Mouse (Mus musculus): ENCODE results near the gene Phb2. TPM values are rescaled to one million over a fixed set of nuclear protein-coding genes. Genes with fewer than 3 reads are reported as not detected.

The Phb2 gene
- polyA plus RNA-seq, 2 experiments from 2014 or later, result 72.2 to 87.3 TPM

DNA sequence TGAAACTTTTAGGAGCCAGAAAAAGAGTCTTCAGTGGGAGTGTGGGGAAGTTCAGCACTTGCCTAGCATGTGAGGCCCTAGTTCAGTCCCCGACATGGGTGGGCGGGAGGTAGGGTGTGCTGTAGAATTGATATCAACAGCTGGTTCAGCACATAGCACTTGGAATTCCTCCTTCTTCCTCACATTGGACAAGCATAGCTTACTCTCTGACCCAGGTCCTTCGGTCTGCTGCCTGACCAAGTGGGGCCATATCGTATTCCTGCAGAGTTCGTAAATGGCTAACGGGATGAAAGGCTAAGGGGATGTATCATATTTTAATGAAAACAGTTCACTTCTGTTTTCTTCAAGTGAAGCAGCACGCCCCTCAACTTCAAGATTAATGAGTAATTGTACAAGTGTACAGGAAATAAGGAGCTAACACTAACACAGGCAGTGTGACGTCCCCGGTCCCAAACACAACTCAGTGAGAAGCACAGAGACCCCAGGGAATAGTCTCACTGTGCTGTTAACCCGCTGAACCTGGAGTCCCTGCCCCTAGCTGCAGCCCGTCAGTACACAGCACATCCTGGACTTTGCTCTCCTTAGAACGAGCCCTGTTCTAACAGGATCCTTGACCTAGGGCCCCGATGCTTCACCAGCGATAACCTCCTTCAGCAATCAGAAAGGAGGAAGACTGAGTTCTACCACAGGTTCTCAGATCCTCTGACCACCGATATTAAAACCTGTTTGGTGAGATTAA is 18.7 kb upstream of the Phb2 start:
- no peak for ATAC-seq

DNA sequence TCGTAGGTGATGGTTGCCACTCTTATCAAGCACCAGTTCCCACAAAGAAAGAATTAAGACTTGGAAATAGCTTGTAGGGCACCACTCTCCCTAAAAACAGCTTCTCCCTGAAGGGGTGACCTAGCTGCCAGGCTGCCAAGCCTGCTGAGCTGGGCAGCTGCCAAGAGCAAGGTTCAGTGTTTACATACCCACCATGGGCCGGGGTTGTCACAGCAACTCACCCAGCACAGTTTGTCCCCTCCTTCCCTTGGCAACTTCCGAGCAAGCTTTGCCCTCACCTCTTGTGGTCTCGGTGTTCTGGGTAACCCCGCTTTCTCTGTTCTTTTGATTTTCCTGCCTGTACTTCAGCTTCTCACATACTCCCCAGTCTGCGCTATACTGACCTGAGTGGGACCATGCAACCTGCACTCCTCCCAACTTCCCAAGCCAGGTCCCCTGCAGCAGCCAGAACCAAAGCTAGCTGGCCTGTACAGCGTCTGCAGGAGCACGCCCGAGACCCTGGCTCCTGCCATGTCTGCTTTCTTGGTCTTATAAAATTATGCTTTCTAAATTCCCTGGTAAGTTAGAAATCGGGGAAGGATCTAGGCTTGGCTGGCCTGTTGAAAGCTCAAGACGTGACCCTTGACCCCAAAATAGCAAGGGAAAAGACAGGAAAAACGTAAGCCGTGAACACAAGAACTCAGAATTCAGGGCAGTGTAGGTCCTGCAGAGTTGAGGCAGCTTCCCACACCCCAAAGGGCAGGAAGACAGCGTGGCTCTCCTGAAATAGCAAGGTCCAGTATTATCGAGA is 17.8 kb upstream of the Phb2 start:
- ATAC-seq, result peak; percentile 66

DNA sequence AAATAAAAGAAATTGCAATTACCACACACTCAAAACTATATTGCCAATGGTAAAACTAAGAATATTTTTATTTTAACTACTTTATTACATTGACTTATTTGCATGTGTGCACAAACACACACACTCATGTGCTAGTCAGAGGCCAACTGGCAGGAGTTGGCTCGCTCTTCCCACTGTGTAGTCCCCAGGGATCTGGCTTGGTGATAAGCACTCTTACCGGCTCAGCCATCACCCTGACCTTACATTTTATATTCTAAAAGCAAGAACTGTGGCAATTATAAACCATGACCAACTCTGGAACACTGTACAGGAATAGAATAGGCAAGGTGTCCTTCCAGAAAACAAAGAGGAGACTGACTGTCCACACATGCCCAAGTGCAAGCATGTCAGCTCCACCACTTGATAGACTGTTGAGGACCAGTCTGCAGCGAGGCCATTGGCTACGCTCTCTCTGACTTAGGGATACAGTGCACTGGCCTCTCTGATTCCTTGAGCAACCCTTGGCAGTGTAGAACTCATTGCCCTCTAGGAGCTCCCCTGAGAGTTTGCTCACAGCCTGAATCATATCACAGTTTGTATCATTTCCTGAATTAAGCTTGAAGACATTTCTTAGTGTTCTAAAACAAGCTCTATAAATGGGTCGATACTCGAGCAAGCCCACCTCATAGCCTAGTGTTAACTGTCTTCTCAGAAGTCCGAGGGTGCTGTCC is 15.5 kb upstream of the Phb2 start:
- no peak for ATAC-seq

DNA sequence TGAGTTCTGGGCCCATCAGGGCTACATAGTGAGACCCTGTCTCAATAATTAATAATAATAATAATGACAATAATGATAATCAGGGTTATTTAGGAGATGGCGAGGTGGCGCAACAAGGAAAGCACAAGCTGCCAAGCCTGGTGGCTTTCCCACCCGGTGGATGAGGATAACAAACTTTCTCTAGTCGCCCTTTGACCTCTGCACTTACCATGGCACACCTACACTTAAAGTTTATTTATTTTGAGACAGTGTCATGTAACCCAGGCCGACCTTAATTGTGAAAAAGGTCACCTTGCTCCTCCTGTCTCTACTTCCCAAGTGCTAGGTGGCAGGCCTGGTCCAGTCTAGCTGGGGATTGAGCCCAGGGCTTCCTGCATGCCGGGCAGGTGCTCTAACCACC is 13.4 kb upstream of the Phb2 start:
- no peak for ATAC-seq

DNA sequence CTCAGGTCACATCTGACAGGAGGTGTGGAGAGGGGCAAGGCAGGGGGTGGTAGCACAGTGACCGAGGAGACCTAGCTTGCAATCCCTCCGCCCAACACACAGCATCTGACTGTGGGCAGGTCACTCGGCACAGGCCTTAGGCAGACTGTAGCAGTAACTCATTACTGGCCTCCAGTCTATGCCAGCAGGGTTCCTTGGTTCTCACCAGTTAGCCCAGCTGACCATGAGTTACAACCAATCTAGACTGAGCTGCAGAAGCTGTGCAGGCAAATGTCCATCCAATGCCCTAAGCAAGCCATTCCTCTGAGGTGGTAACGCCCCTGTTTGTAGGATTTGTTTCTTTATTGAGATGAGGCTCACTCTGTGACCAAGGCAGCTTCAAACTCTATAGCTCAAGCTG is 12.8 kb upstream of the Phb2 start:
- no peak for ATAC-seq

DNA sequence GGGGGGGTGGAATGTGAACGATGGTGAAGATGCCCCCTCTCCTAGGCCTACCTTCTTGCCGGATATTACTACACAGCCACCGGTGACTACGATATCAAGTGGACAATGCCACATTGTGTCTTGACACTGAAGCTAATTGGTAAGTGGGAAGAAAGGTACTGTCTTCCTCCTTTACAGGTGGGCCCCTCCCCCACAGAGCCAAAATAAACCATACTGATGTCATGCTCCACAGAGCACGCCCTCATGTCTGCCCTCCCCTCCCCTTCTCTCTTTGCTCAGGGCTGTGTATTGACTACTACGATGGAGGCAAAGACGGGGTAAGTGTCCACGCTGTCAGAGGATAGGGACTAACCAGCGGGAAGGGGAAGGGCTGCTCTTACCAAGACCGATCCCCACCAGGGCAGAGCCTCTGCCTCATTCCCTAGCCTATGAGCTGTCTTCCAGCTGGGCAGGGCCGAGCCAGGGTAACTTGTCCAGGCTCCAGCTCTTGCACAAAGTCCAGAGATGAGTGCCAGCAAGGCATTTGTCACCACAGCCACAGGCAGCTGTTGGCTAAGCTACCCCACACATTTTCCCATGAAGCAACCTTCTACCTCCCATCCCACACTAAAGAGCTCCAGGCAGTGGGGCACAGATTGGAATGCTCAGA is 12.1 kb upstream of the Phb2 start:
- no peak for ATAC-seq

DNA sequence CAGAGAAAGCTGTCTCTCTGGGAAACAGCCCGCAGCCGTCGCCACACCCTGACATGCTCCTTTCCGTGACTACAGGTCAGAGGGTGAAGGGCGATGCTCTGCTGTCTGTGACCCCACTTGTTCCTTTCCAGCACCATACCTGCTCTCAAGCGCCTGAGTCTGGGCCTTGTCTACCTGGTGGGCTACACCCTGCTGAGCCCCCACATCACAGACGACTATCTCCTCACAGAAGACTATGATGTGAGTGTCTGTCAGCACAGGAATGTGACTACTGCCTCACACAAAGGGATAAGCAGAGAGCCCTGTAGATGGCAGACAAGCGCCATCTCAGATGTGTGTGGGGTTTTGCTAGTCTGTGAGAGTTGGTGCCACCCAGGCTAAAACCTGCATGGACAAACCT is 10.8 kb upstream of the Phb2 start:
- no peak for ATAC-seq

DNA sequence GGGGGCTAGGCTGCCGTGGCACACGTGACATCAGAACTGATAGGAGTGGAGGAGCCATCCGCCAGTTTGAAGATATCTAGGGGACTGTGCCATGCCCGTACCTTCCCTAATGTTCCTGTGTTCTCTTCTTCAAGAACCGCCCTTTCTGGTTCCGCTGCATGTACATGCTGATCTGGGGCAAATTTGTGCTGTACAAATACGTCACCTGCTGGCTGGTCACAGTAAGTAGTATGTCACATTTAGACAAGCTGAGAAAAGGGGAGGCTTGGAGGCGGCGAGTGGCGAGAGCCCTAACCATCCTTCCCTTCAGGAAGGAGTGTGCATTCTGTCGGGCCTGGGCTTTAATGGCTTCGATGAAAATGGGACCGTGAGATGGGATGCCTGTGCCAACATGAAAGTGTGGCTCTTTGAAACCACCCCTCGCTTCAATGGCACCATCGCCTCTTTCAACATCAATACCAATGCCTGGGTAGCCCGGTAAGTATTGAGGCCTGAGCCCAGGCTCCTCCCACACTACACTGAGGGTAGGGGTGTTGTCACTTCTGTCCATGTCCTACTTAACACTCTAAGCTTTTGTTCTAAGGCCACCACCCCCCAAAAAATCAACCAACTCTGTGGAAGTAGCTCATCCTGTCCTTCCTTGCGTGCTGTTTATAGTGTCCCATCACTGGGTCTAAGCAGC is 9.9 kb upstream of the Phb2 start:
- no peak for ATAC-seq

DNA sequence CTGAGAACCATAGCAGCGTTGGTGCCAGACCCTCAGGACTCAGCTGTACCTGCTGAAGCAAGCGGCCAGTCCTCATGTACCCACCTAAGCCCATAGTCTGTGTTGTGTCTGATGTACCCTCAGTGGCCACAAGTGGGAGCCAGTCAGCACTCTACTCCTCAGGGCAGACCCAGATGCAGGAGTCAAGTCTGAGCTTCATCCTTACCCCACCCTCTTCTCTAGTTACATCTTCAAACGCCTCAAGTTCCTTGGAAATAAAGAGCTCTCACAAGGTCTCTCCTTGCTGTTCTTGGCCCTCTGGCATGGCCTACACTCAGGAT is 9.4 kb upstream of the Phb2 start:
- peak; percentile 95 for ATAC-seq

DNA sequence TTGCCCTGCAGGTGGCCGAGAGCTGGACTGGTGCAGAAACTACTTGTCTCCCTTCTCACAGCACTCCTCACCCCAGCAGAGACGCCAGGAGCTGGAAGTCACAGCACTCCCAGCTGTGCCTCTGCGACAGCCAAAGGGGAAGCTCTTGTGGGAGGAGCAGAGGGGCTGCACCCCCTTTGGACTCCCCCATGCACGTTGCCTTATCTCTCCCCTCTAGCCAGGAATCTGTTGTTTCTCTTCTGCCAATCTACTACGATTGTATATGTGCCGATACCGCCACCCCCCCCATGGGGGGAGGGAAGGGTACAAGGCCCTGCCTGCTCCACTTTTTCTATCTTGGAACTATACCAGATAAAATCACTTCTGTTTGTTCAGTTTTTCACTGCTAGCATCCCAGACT is 8.3 kb upstream of the Phb2 start:
- ATAC-seq, result no peak

DNA sequence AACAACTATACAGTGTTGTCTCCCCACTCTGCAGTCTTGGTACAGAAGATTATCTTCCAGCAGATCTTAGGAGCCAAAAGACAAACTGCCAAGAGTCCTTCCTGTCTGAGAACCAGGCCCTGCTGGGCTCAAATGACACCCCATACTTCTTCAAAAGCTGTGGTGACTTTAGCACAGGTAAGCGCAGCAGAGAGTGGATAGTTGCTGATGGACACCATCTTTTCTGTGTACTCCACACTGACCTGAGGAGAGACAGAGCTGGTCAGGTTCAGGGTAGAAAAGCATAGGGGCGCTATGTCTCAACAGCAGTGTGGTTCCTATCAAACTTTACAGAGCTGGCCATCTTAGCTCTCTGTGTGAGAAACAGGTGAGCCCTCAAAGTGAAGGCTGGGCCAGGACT is 7.7 kb upstream of the Phb2 start:
- ATAC-seq, result no peak

DNA sequence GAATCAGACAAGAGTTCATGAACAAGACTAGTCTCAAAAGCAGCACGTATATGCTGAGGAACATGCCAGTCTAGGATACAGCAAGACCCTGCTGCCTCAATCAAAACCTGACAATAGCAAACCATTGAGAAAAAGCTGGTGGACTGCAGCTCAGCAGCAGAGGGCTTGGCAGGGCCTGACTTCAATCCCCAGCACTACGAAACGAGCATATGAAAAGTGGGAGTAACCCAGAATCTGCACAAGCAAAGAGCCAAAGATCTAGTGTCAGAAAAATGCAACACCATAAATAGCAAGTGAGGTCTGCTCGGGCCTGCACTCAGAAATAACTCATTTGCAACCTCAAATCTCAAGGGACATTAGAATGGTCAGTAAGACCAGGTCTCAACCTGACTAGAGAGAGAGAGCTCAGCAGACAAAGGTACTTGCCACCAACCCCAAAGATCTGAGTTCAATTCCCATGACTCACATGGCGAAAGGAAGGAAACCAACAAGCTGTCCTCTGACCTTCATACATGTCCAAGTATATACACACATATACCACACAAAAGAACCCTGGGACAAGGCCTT is 6.0 kb upstream of the Phb2 start:
- ATAC-seq, result no peak

DNA sequence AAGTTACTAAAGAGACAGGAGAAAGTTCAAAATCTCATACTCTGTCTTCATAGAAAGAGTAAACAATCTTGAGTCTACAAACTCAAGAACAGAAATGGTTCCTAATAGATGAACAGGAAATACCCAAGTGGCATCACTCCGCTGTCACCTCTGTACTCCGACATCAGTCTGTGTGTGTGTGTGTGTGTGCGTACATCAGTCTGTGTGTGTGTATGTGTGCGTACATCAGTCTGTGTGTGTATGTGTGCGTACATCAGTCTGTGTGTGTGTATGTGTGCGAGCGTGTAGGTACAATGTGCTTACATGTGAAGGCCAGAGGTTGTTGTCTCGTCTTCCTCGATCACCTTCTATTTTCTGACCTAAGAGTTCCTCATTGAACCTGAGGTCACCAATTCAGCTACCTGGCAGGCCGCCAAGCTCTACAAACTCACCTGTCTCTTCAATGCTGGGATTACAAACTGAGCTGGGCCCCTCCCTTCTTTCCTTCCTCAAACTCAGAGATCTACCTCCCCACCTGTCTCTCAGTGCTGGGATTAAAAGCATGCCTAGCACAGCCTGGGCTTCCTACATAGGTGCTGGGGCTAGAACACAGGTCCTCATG is 3.7 kb upstream of the Phb2 start:
- no peak for ATAC-seq

DNA sequence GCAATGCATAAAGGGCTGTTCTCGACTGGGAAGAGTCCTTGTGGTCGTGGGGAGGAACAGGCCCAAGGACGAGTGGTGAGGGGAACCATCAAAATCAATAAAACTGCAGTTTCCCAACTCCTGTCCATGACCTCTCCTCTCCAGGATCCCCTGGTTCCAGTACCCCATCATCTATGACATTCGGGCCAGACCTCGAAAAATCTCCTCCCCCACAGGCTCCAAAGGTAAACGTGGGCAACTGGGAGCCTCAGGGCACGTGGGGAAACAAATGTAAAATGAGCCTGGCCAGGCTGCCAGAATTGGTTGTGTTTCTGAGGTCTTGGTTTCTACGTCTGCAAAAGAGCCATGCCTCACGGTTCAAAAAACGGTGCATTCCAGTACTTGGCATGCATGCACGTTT is 782 bp downstream of the Phb2 start:
- ATAC-seq, result no peak

DNA sequence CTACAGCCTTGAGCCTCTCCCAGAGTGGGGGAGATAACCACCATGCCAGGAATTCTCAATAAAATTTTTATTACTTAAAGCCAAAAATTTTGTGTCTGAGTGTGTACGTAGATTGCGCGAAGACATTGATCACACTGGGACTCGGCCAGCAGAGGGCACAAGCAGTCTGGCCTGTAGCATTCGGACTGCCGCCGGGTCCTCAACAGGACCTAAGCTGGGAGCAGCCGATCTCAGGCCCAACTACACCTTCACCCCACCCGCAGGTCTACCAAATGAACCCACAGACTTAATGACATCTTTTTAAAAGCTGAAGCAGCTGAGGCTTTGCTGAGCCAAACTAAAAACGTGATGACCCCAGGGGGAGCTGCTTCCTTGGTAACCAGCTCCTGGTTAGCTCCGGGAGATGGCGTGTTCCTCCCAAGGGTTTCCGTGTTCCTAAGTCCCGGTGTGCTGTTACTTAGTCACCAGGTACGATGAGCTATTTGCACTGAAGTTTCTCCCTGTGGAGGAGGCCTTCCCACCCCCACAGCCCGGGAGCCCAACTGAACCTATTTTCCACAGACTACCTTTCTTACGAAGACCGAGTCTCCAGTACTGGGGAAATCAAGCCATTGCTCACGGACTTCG is 4.8 kb downstream of the Phb2 start:
- ATAC-seq, result no peak

DNA sequence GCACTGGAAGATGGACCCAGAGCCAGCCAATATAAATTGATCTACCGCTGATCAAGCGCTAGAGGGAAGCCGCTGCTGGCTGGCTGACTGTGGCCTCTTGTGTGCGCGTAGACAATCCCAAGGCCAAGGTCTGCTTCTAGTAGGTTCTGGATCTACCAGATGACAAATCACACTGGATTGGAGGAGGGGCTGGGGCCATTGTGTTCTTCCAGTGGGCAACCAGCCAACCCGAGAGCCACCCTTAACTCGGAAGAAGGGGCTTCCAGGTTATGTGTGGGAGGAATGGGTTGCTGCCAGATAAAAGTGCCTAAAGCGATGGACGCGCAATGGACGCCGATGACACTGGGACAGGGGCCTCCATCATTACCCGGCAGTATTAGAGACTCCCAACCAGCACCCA is 5.8 kb downstream of the Phb2 start:
- no peak for ATAC-seq

DNA sequence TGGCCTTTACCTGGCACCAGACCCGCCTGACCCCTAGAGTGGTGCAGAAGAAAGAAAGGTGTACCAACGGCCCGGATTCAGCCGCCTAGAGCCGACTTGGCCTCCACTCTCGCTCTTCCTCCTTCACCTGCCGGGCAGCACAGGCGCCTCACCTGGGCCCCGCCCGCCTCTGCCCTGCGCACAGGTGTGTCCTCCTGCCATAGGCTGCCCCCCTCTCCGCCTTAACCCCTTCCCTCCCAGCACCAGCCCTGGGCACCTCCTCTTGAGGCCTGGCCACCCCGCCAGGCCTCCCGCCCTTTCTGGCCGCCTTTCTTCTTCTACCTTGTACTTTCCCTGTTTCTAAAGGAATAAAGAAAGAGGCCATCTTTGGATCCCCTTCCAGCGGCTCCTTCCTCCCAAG is 6.6 kb downstream of the Phb2 start:
- no peak for ATAC-seq

DNA sequence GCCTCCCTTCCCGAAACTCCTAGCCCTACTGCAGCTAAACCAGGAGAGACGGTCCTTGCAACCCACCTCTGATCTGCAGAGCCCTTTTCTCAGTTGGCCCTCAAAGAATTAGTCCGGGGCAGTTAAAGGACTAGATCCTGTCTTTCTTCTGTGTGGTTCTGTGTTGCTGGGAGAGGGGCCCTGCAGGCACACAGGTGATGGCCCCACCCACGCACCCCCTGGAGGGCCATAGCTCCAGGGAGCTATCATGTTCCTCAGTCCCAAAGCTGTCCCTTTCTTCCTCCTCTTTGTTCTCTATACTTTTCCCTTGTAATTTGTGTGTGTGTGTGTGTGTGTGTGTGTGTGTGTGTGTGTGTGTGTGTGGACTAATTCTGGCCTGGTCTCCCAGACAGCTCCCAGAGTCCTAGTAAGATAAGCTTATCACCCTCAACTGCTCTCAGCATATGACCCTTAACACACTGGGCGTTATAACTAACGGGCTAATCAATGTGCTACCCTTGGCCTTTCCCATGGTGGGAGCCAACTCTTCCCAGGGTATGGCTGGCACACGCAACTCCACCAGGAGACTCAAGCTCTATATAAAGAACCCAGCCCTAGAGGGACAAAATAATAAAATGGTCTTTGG is 7.3 kb downstream of the Phb2 start:
- ATAC-seq, result no peak

DNA sequence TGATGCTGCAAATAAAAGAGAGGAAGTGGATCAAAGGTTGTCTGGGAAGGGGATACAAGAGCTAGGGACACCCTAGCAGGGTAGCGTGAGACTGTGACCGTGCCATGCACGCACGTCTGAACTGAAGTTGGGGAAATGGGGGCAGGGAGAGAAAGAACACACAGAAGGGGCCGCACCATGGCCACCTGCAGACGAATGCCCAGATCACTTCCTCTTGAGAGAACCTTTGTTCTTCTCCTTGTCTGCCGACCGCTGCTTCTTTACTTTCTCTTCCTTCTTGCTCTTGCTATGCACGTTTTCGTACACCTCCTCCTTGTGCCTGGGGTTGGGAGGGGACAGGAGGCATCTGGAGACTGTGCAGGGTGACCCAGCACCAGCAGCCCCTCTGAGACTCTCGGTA is 8.8 kb downstream of the Phb2 start:
- peak; percentile 19 for ATAC-seq

DNA sequence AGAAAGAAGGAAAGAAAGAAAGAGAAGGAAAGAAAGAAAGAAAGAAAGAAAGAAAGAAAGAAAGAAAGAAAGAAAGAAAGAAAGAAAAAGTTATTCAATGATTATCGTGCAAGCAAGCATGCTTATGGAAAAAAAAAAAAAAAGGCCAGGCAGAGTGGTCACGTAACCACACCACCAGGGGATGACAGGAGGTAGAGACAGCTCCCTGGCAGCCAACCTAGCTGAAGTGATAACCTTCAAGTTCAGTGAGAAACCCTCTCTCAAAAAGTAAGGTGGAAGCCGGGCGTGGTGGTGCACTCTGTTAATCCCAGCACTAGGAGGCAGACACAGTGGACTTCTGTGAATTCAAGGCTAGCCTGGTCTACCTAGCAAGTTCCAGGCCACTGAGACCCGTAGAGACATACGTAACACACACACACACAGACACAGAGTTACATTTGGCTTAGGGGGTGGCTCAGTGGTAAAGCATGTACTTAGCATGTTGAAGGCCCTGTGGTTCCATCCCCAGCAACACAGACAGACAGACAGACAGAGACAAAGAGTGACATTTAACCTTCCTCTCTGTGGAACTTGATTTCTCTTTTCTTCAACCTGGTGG is 10.8 kb downstream of the Phb2 start:
- ATAC-seq, result peak; percentile 30

DNA sequence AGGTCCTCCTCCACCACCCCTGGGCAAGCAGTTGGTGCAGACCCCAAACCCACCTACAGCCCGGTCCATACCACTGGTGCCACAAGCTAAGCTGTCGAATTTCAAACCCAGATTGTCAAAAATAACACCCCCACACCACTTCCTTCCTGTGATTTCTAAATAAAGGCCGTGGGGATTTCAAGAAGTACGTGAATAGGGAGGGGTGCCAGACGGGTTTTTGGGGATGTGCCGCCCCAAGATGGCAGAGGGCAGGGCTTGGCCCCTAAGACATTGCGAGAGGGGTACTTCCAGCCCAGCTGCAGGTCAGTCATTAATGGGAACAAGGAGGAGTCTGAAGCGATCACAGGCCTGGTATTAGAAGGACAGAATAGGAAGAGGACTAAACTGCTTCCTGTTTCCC is 11.4 kb downstream of the Phb2 start:
- ATAC-seq, result peak; percentile 72
